Mouse (Mus musculus): Measurements from ENCODE around the gene Syt15. TPM values are rescaled to one million over a fixed set of nuclear protein-coding genes. Genes with fewer than 3 reads are reported as not detected.

Gene Syt15
- total and polyA plus RNA-seq, 2 experiments: 0.09 to 0.12 TPM

DNA sequence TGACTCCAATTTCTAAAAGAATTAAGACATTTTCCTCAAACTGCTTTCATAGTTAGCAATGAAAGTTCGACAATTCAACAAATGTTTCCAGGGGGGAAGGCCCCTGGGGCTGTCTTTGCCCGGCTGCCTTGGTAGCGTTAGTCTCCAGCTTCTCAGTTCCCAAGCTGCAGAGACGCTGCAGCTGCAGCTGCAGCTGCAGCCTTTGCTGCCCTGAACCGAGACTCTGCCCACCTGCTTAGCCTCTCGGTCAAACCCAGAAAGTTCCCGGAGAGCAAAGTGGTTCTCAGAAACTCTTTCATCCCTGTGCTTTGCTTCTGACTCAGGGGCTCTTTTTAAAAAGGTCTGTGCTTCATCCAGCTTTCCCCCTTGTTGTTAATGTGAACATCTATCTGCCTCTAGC, 12.9 kb downstream of the Syt15 start:
- Histone ChIP-seq H3K27ac (replicated peaks; ENCODE audit: insufficient read depth, low read depth, low read length) (no peak overlapping the region), H3K36me3 (ENCODE audit: control insufficient read depth, insufficient read depth, low read length) (peaks cover 48% of the 10 kb centered on the region), H3K9ac (ENCODE audit: low read depth, low read length) (no peak overlapping the region), H3K4me3 (ENCODE audit: insufficient read depth, low read depth, low read length) (no peak overlapping the region), H3K79me2 (ENCODE audit: control insufficient read depth, insufficient read depth, low read length) (no peaks in the 10 kb centered on the region), H3K4me1 (ENCODE audit: control insufficient read depth, insufficient read depth, low read length) (no peaks in the 10 kb centered on the region), H3K27me3 (ENCODE audit: control insufficient read depth, insufficient read depth, low read length) (no peaks in the 10 kb centered on the region)
- no peak for TF ChIP-seq POLR2A (IDR thresholded peaks at IDR 0.05; ENCODE audit: extremely low read depth, insufficient read depth, low read length)
- no peak for TF ChIP-seq CTCF (IDR thresholded peaks at IDR 0.05; ENCODE audit: low read depth, low read length)
- no peak for DNase-seq (ENCODE audit: extremely low read depth, low read depth, low spot score)
- 87% methylated on average over 7 of the region's 7 CpGs for WGBS

DNA sequence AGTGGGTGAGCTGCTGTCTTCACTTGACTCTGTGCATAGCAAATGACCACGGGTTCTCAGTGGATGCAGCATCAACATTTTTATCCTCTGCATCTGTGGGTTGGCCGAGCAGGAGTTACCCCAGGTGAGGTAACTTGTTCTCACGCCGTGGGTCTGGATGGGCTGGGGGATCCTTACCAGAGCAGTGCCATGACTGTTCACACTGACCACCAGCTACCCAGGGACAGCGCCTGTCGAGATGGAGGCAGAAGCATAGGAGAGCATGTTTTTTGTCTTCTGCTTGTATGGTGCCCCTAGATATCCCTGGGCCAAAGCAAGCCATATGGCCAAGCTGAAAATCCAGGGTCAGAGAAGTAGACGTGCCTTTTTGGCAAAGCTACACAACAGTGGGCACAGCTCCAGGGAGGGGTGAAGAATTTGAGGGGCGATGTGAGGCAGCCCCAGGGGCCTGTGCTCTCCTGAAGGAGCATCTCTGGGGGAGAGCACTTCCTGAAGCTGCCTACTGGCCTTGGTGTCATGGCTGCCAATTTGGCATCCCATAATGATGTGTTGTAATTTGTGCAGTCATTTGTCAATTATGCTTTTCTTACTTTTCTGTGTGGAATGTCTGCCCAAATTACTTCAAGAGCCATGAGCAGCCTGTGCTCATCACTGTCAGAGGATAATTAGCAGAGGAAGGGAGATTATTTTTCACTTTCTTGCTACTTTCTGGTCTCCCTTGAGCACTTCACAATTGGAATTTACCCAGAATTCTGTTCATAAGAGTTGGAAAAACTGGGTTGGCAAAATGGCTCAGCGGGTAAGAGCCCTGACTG, 13.7 kb downstream of the Syt15 start:
- TF ChIP-seq CTCF (IDR thresholded peaks at IDR 0.05; ENCODE audit: low read depth, low read length) (no peak), POLR2A (IDR thresholded peaks at IDR 0.05; ENCODE audit: extremely low read depth, insufficient read depth, low read length) (no peak)
- no peak overlapping the region for H3K27ac ChIP-seq (replicated peaks; ENCODE audit: insufficient read depth, low read depth, low read length)
- no peaks in the 10 kb centered on the region for H3K4me1 ChIP-seq (ENCODE audit: control insufficient read depth, insufficient read depth, low read length)
- H3K9ac ChIP-seq (ENCODE audit: low read depth, low read length): no peak overlapping the region
- no peaks in the 10 kb centered on the region for H3K27me3 ChIP-seq (ENCODE audit: control insufficient read depth, insufficient read depth, low read length)
- peaks cover 52% of the 10 kb centered on the region for H3K36me3 ChIP-seq (ENCODE audit: control insufficient read depth, insufficient read depth, low read length)
- no peak overlapping the region for H3K4me3 ChIP-seq (ENCODE audit: insufficient read depth, low read depth, low read length)
- 93% methylated on average over 9 of the region's 9 CpGs for WGBS
- no peaks in the 10 kb centered on the region for H3K79me2 ChIP-seq (ENCODE audit: control insufficient read depth, insufficient read depth, low read length)
- DNase-seq (ENCODE audit: extremely low read depth, low read depth, low spot score): no peak

DNA sequence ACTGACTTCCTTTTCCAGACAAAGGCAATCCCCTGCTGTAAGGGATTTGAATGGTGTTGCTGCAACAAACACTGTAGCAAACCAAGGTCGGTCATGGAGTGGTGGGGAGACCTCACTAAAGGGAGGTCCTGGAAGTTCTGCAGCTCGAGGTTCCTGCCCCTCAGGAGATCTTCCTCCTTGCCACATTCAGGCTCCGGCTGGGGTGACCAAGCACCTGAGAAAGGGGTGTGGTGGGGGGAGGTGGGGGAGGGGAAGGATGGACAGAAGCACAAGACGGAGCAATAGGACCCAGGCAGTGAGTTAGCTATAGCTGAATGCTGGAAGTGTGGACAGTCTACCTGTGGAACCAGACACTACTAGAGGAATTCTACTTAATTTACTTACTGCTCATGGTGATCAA, 14.5 kb downstream of the Syt15 start:
- TF ChIP-seq CTCF (IDR thresholded peaks at IDR 0.05; ENCODE audit: low read depth, low read length) (no peak), POLR2A (IDR thresholded peaks at IDR 0.05; ENCODE audit: extremely low read depth, insufficient read depth, low read length) (no peak)
- Histone ChIP-seq H3K4me1 (ENCODE audit: control insufficient read depth, insufficient read depth, low read length) (no peaks in the 10 kb centered on the region), H3K27ac (replicated peaks; ENCODE audit: insufficient read depth, low read depth, low read length) (no peak overlapping the region), H3K9ac (ENCODE audit: low read depth, low read length) (no peak overlapping the region), H3K36me3 (ENCODE audit: control insufficient read depth, insufficient read depth, low read length) (peaks cover 60% of the 10 kb centered on the region), H3K27me3 (ENCODE audit: control insufficient read depth, insufficient read depth, low read length) (no peaks in the 10 kb centered on the region), H3K79me2 (ENCODE audit: control insufficient read depth, insufficient read depth, low read length) (no peaks in the 10 kb centered on the region), H3K4me3 (ENCODE audit: insufficient read depth, low read depth, low read length) (no peak overlapping the region)
- 97% methylated on average over 4 of the region's 4 CpGs for WGBS
- no peak for DNase-seq (ENCODE audit: extremely low read depth, low read depth, low spot score)

DNA sequence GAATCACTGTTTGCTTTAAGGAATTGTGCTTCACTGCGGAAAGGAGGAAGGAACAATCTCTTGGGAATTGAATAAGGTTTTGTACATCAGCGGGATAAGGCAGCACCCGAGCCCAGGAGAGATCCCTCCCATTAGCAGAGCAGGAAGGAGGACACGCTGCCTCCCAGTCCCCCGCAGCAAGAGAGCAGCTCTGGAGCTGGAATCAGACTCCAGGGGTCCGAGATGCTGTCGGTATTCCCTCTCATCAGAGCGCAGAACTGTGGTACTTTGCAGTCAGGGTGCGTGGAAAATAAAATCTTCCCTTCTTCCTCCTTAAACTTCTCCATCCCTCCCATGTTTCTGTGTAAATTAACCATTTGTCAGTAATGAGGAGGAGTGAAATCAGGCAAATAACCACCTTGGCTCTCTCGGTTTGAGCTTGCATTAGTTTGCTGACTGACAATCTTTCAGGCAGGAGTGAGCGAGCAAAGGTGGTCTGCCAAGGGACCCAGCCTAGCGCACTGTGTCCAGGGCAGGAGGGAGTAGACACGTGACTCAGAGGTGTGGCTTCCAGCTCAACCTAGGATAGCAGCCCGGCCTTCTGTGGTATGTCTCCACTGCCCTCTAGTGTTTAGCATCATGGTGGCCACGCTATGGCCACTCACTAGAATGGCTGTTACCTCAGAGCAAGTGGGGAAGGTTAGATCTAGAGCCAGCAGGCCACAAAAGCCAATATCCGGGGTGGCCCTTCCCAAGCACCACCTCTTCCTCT, 15.4 kb downstream of the Syt15 start:
- Histone ChIP-seq H3K4me1 (ENCODE audit: control insufficient read depth, insufficient read depth, low read length) (no peaks in the 10 kb centered on the region), H3K27me3 (ENCODE audit: control insufficient read depth, insufficient read depth, low read length) (no peaks in the 10 kb centered on the region), H3K36me3 (ENCODE audit: control insufficient read depth, insufficient read depth, low read length) (peaks cover 66% of the 10 kb centered on the region), H3K4me3 (ENCODE audit: insufficient read depth, low read depth, low read length) (no peak overlapping the region), H3K79me2 (ENCODE audit: control insufficient read depth, insufficient read depth, low read length) (no peaks in the 10 kb centered on the region), H3K27ac (replicated peaks; ENCODE audit: insufficient read depth, low read depth, low read length) (no peak overlapping the region), H3K9ac (ENCODE audit: low read depth, low read length) (no peak overlapping the region)
- WGBS: 57% methylated on average over 16 of the region's 16 CpGs
- TF ChIP-seq CTCF (IDR thresholded peaks at IDR 0.05; ENCODE audit: low read depth, low read length): peak; percentile 76
- no peak for TF ChIP-seq POLR2A (IDR thresholded peaks at IDR 0.05; ENCODE audit: extremely low read depth, insufficient read depth, low read length)
- DNase-seq (ENCODE audit: extremely low read depth, low read depth, low spot score): peak; percentile 47

DNA sequence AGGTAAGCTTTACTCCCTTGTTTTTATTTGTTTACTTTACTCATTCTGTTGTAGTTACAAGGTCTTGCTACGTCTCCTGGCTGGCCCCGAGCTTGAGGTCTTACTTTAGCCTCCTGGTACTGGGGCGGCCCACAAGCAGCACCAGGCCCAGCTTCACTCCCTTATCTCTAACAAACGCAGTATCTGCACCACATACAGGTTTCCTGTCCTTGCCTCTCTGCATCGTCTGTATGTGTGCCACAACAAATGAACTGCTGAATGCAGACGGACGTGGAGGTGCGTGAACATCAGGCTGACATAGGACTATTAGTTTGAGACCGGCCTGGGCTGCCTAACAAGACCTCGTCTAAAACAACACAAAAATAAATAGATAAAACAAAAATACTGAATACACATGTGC, 20.9 kb downstream of the Syt15 start:
- H3K4me3 ChIP-seq (ENCODE audit: insufficient read depth, low read depth, low read length): no peak overlapping the region
- DNase-seq (ENCODE audit: extremely low read depth, low read depth, low spot score): no peak
- H3K4me1 ChIP-seq (ENCODE audit: control insufficient read depth, insufficient read depth, low read length): peaks cover 1% of the 10 kb centered on the region; the same call in 1 of the 2 replicates
- H3K27me3 ChIP-seq (ENCODE audit: control insufficient read depth, insufficient read depth, low read length): no peaks in the 10 kb centered on the region
- WGBS: 56% methylated on average over 10 of the region's 10 CpGs
- TF ChIP-seq CTCF (IDR thresholded peaks at IDR 0.05; ENCODE audit: low read depth, low read length) (no peak), POLR2A (IDR thresholded peaks at IDR 0.05; ENCODE audit: extremely low read depth, insufficient read depth, low read length) (no peak)
- H3K36me3 ChIP-seq (ENCODE audit: control insufficient read depth, insufficient read depth, low read length): peaks cover 70% of the 10 kb centered on the region
- no peaks in the 10 kb centered on the region for H3K79me2 ChIP-seq (ENCODE audit: control insufficient read depth, insufficient read depth, low read length)
- H3K27ac ChIP-seq (replicated peaks; ENCODE audit: insufficient read depth, low read depth, low read length): no peak overlapping the region
- no peak overlapping the region for H3K9ac ChIP-seq (ENCODE audit: low read depth, low read length)
